Mouse (Mus musculus): ENCODE results near the gene Tmem159.

Gene Tmem159

DNA sequence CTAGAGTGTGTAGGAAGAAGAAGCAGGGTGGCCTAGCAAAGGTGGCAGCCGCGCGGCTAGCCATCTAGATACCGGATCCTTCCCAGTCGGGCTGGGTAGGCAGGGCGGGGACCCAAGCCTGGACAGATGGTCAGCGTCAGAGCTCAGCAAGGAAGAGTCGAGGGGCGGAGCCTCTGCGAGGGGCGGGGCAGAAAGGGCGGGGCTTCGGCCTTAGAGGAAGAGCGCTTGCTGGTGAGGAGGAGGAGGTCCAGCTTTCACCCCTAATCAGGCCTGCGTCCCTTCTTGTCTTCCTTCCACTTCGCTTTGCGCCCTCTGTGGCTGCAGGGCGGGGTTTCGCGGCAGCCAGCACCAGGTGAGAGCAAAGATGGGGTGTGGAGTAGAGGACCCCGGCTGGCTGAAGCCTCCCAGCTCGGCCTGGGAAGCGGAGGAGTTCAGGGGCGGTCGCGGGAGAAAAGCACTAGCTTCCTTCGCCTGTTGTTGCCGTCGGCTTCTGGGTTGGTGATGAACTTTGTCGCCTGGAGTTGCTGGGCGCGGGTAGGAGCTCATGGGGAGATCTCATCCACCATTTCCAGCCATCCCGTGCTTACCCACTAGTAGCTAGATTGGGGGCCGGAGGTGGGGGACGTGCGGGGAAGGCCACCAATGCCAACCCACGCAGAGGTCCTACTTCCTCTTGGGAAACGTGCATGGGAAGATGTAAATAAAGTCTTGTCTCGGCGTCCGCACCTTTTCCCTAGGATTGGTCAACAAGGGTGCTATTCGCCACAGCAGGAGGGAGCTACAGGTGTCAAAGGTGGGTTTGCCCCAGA is at the start of gene Tmem159:
TSS of gene Tmem159 (plus strand) at position 190 of the 809 bp plus-strand sequence.
- peak; percentile 91 for DNase-seq (ENCODE audit: low spot score)

DNA sequence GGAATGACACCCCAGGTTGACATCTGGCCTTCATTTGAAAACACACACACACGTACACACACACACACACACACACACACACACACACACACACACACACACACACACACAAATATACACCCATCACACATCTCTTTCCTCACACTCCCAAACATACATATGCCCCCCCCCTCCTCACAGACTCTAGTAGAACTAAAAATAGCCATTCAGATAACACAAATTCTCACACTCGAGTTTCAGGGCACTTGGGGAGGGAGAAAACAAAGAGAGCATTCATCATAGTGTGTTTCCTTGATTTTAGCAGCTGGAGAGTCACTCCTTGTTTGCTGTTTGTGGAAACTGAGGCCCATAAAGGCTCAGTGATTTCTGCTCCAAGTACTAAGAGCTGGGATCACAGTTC is 48.1 kb upstream of the Tmem159 start:
- no peak for DNase-seq (ENCODE audit: low spot score)

- no peak for DNase-seq (ENCODE audit: low spot score)
Observed at GRCm38 (mm10) chr7:120055479-120055878, 46.7 kb upstream of the Tmem159 start.

DNA sequence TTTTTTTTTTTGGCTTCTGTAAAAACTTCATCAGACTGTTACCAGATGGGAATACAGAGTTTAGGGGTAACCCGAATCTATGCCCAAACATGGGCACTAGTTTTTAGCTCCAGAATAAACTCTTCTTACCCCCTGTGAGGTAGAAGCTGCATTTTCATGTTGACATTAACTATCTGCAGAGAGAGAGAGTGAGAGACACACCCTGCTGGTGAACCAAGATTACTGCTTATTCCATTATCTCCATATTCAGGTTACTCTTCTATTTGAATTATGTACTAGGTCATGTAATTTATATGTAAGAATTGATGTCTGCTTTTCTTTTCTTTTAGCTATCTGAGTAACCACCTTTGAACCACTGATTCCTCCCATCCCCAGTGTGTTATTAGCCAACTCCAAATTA is 38.1 kb upstream of the Tmem159 start:
- DNase-seq (ENCODE audit: low spot score) = no peak

GRCm38 (mm10) chr7:120068114-120068513 is 34.0 kb upstream of the Tmem159 start:
- no peak for DNase-seq (ENCODE audit: low spot score)

- no peak for DNase-seq (ENCODE audit: low spot score)
Observed at GRCm38 (mm10) chr7:120069164-120069563, 33.0 kb upstream of the Tmem159 start.

GRCm38 (mm10) chr7:120080177-120080576 is 22.0 kb upstream of the Tmem159 start:
- DNase-seq (ENCODE audit: low spot score) = no peak

GRCm38 (mm10) chr7:120093033-120093432 is 9.1 kb upstream of the Tmem159 start:
- no peak for DNase-seq (ENCODE audit: low spot score)

GRCm38 (mm10) chr7:120094216-120094615 is 7.9 kb upstream of the Tmem159 start:
- no peak for DNase-seq (ENCODE audit: low spot score)

DNA sequence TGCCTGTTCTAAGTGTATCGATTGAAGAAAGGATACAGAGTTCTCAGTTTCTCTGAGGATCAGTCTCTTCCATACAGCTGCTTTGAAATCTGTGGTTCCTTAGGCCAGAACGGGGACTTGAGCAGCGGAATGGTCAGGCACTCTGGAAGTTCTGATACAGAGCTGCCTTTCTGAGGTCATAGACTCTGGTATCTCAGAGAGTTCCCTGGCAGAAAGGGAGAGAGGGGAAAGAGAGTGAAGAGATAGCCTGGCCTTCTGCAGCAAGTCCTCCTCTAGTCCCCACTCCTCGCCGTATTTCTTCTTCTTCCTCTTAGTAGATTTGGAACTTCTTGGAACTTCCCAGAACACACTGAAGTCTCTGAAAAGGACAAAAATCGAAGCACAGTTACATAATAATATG is 7.0 kb upstream of the Tmem159 start, which contains the start of gene Dnah3:
TSS of gene Dnah3 (minus strand) at position 101 of the 400 bp plus-strand sequence.
- DNase-seq (ENCODE audit: low spot score) = no peak

- peak; percentile 7 for DNase-seq (ENCODE audit: low spot score)
Observed at GRCm38 (mm10) chr7:120097845-120098244, 4.3 kb upstream of the Tmem159 start.

DNA sequence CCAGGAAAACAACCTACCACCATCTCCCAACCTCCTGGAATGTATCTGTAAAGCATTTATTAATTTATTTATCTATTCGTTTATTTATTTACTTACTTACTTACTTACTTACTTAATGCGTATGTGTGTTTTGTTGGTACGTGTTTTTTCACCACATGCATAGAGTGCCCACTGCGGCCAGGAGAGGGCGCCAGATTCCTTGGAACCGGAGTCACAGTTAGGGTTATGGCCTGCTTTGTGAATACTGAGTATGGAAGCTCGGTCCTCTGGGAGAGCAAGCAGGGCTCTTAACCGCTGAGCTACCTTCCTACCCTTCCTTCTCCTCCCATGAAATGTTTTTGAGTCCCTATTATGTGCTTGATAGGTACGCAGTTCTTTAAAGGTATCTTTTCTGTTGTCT is 3.8 kb upstream of the Tmem159 start:
- DNase-seq (ENCODE audit: low spot score) = peak; percentile 17

DNA sequence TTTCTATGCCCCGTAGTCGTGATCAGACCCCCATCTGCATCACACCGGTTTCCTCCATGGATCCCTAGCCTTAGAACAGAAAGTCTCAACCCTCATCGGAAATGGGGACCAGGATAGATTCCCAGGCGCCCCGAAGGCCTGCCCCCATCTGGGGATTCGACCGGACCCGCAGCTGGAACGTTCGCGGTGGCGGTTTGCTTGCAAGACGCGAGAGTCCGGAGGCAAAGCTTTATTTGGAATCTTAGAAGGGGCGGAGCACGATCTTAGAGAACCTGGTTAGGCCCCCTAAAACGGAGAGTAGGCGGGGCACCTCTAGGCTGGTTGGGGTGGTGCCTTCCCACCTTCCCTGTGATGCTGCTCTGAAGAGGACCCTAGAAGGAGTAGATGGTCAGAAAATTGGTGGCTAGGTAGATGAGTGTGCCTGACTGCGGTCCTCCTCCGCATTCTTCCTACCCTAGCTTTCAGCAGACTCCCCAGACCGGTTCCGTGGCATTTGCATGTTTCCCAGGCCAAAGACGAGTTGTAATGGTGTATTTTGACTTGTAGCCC is 940 bp downstream of the Tmem159 start:
- DNase-seq (ENCODE audit: low spot score) = no peak

GRCm38 (mm10) chr7:120104975-120105374 is 2.8 kb downstream of the Tmem159 start:
- no peak for DNase-seq (ENCODE audit: low spot score)

DNA sequence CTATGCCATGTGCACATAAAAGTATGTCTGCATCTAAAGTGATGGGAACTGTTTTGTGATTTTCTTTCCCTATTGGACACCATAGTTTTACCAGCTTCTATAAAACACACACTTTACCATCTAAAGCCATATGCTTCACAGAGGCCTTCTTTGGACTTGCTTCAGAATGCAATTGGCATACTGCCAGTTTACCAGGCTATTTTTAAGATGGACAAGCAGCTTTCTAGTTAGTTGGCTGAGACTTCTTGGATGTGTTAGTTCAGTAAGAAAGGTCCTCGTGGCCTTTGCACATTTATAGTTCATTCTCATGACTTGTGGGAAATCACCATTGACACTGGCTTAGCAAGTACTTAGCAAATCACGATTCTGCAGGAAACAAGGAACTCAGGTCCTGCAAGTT is 4.2 kb downstream of the Tmem159 start:
- DNase-seq (ENCODE audit: low spot score) = no peak

- no peak for DNase-seq (ENCODE audit: low spot score)
Observed at GRCm38 (mm10) chr7:120109676-120110075, 7.5 kb downstream of the Tmem159 start.

- DNase-seq (ENCODE audit: low spot score) = no peak
Observed at GRCm38 (mm10) chr7:120116976-120117375, 14.8 kb downstream of the Tmem159 start.

- DNase-seq (ENCODE audit: low spot score) = no peak
Observed at GRCm38 (mm10) chr7:120117529-120117928, 15.4 kb downstream of the Tmem159 start.

DNA sequence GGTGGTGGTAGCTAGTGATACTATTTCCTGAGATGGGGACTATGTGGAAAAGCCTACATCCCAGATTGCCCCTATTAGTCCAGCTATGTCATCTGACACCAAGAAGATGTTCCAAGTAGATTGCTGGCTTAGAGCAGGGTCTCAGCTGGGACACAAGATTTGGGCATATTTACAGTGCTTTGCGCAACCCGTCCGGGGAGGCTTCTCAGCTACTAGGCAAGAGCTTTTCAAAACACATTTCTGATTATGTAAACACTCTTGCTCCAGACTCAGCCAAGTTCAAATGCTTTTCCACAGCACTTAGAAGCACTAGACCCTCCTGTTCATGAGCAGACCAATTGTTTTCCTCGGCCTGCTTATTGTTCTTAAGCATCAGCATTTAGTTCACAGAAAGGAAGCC is 21.6 kb downstream of the Tmem159 start:
- no peak for DNase-seq (ENCODE audit: low spot score)

GRCm38 (mm10) chr7:120124844-120125243 is 22.7 kb downstream of the Tmem159 start:
- DNase-seq (ENCODE audit: low spot score) = peak; percentile 63

DNA sequence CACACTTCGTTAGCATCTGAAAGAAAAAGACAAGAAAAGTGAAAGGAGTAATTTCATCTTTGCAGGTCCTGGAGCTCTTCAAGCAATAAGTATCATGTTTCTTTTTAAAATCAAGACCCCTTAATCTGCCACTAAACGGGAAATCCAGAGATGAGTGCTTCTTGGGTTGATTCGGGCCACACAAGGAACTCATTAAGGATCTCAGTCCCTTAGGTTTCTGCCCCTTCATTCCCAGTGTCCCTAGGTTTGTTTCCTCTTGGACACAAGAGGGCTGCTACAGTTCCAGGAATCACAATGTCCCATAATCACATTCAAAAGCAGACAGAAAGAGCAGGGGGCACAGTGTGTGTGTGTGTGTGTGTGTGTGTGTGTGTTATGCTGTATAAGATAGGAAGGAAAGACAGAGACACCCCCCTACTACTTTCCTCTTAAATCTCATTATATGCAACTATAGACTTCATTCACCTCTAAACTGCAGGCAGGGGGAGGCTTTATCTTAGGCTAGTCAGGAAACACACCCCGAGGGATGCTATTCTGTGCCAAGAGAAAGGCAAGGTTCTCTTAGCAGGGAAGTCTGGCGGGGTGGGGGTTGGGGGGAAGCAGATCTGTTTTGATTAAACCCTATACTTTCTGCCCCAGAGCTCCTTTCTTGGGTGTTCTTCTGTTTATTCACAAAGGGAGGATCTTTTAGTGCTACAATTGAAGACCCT is 25.0 kb downstream of the Tmem159 start:
- DNase-seq (ENCODE audit: low spot score) = no peak

DNA sequence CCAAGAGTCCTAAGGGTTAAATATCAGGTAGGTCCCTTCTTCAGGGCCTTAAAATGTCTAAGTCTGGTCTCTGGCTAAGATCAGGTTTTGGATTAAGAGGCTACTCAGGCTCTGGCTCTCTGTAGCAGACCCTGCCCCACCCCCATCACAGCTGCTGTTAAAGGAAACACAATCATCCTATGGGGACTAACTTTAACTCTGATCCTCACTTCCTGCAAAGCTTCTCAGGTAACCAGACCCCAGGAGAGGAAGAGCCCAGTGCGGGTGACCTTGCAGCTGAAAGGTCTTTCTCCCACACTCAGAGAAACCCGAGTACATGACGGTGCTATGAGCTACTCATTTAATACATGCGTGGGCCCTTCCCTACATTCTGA is 25.5 kb downstream of the Tmem159 start:
- DNase-seq (ENCODE audit: low spot score) = no peak

- no peak for DNase-seq (ENCODE audit: low spot score)
Observed at GRCm38 (mm10) chr7:120128951-120129350, 26.8 kb downstream of the Tmem159 start.
